Mouse (Mus musculus): Measurements from ENCODE around the gene Mettl7a2. TPM values are rescaled to one million over a fixed set of nuclear protein-coding genes. Genes with fewer than 3 reads are reported as not detected.
A peak's percentile ranks its signal among the peaks of the same experiment; 100 is the strongest.
"Not testable (repeated sequence)": the region's sequence is repeated elsewhere in the genome, so short reads cannot be mapped to it uniquely, and the experiment has no call there.

Mettl7a2 gene
- polyA plus RNA-seq, 1 experiment from 2014 or later: not detected

DNA sequence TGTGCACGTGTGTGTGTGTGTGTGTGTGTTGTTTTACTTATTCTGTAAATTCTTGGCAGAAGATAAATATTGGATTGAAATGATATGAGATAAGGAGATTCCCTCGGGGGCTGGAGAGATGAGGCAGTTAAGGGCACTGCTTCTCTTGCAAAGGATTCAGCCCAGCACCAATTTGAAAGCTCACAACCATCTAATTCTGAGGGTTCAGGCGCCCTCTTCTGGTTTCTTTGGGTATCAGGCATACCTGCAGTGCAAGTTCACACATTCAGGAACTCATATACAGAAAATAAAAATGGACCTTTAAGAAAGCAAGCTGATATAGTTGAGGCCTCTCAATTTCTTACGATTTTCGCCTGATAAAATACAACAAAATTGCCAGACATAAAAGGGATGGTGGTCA is 22.1 kb downstream of the Mettl7a2 start:
- Histone ChIP-seq H3K4me3 (ENCODE audit: low read depth, low read length) (no peak overlapping the region), H3K36me3 (ENCODE audit: control insufficient read depth, insufficient read depth) (no peaks in the 10 kb centered on the region), H3K27ac (ENCODE audit: low read depth, low read length) (no peak overlapping the region), H3K4me2 (replicated peaks; ENCODE audit: low read depth) (no peak overlapping the region), H3K27me3 (replicated peaks; ENCODE audit: control insufficient read depth, insufficient read depth, low read length) (0 out of 2 replicates have a peak, but pooled peaks cover under 1% of the 10 kb centered on the region), H3K4me1 (replicated peaks; ENCODE audit: control insufficient read depth, insufficient read depth, low read length) (no peaks in the 10 kb centered on the region), H3K9ac (ENCODE audit: low read depth, low read length) (no peak overlapping the region), H3K9me3 (ENCODE audit: control insufficient read depth) (no peaks in the 10 kb centered on the region; the same call in 1 of the 2 replicates)
- WGBS: 33% methylated on average over 5 of the region's 5 CpGs
- TF ChIP-seq CTCF (IDR thresholded peaks at IDR 0.05; ENCODE audit: low read depth): peak; percentile 80
- ATAC-seq: no peak

DNA sequence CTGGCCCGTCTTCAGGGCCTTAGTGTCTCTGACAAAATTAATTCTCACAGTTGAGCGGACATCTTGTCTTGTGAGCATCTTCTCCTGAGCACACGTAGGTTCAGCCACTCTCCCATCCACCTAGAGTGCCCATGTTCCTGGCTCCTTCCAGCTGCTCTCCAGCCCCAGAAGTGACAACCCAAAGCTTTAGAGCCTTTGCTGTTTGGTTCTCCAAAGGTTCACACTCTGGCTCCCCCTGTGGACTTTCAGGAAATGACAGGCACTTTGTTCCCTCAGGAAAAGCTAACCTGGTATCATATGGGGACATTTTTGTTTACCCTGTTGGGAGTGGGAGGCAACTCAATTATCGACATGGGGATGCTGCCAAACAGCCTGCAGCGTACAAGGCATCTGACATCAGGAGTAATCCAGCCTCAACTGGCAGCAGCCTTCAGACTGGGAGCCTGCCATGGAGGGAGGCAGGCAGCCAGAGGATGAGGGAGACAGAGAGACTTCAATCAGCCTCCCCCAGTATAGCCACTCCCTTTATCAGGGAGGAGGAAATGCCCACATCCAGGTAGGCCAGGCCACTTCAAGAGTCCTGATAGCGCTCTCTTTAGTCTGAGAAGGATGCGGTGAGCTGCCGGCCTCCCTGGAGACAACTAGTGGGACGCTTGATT is 25.0 kb downstream of the Mettl7a2 start:
- not testable (repeated sequence) for H3K4me2 ChIP-seq (replicated peaks; ENCODE audit: low read depth); H3K9me3 ChIP-seq (ENCODE audit: control insufficient read depth); H3K9ac ChIP-seq (ENCODE audit: low read depth, low read length); H3K36me3 ChIP-seq (ENCODE audit: control insufficient read depth, insufficient read depth); ATAC-seq; H3K27ac ChIP-seq (ENCODE audit: low read depth, low read length); H3K27me3 ChIP-seq (replicated peaks; ENCODE audit: control insufficient read depth, insufficient read depth, low read length); H3K4me1 ChIP-seq (replicated peaks; ENCODE audit: control insufficient read depth, insufficient read depth, low read length); H3K4me3 ChIP-seq (ENCODE audit: low read depth, low read length)
- TF ChIP-seq CTCF (IDR thresholded peaks at IDR 0.05; ENCODE audit: low read depth): peak; percentile 41
- WGBS: 22% methylated on average over 3 of the region's 9 CpGs

DNA sequence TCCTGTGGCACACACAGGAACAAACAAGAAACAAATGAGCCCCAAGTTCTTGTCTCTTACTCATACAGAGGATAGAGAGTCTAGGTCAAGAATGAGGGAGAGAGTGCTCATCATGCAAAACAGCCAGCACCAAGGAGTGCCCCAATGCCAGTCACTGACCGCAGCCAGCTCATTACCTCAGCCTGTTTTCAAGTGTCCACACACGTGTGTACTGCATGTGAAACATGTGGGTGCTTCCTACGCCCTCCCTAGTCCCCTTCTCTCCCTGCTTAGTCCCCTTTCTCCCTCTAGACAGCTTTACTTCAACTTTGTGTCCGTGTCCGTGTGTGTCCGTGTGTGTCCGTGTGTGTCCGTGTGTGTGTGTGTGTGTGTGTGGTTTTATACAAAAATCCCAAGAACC is 26.7 kb downstream of the Mettl7a2 start:
- Histone ChIP-seq H3K9ac (ENCODE audit: low read depth, low read length) (no peak overlapping the region), H3K9me3 (ENCODE audit: control insufficient read depth) (no peaks in the 10 kb centered on the region), H3K4me3 (ENCODE audit: low read depth, low read length) (no peak overlapping the region), H3K27me3 (replicated peaks; ENCODE audit: control insufficient read depth, insufficient read depth, low read length) (no peaks in the 10 kb centered on the region), H3K36me3 (ENCODE audit: control insufficient read depth, insufficient read depth) (no peaks in the 10 kb centered on the region), H3K4me2 (replicated peaks; ENCODE audit: low read depth) (no peak overlapping the region), H3K4me1 (replicated peaks; ENCODE audit: control insufficient read depth, insufficient read depth, low read length) (no peaks in the 10 kb centered on the region), H3K27ac (ENCODE audit: low read depth, low read length) (no peak overlapping the region)
- 83% methylated on average over 8 of the region's 8 CpGs for WGBS
- no peak for TF ChIP-seq CTCF (IDR thresholded peaks at IDR 0.05; ENCODE audit: low read depth)
- ATAC-seq: no peak

DNA sequence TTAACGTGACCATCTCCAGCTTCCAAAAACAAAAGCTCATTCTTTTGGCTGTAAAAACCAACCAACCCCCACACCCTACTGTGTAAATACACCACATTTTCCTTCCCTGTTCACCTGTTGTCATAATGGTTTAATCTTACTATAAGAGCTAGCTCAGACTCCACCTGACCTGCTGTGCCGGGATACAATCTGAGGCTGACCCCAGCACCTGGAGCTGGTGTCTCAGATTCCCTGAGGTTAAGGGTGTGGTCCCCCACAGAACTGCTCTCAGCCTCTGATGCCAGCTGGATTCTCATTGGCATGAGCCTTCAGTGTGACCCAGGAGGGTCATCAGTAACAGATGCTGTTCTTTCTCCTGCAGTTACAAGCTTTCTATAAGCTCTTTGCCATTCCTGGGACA is 27.1 kb downstream of the Mettl7a2 start:
- Histone ChIP-seq H3K36me3 (ENCODE audit: control insufficient read depth, insufficient read depth) (no peaks in the 10 kb centered on the region), H3K27ac (ENCODE audit: low read depth, low read length) (no peak overlapping the region), H3K9ac (ENCODE audit: low read depth, low read length) (no peak overlapping the region), H3K4me1 (replicated peaks; ENCODE audit: control insufficient read depth, insufficient read depth, low read length) (no peaks in the 10 kb centered on the region), H3K9me3 (ENCODE audit: control insufficient read depth) (no peaks in the 10 kb centered on the region), H3K4me3 (ENCODE audit: low read depth, low read length) (no peak overlapping the region), H3K4me2 (replicated peaks; ENCODE audit: low read depth) (no peak overlapping the region), H3K27me3 (replicated peaks; ENCODE audit: control insufficient read depth, insufficient read depth, low read length) (no peaks in the 10 kb centered on the region)
- WGBS: 39% methylated on average over 2 of the region's 2 CpGs
- ATAC-seq: peak; percentile 48
- TF ChIP-seq CTCF (IDR thresholded peaks at IDR 0.05; ENCODE audit: low read depth): no peak

DNA sequence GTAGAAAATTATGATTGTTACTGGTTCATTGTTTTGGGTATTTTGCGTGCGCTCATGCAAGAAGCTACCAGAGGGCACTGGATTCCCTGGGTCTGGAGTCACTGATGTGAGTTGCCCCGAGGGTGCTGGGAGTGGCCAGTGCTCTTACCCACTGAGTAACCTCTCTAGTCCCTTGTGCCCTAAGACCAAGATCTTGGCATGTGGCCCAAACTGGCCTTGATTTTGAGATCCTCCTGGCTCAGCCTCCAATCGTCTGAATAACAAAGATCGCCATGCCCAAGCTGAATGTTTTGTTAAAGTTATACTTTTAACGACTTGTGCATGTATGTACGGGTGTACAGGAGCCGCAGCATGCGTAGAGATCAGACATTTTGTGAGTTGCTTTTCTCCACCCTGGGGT is 32.7 kb downstream of the Mettl7a2 start:
- no peak for ATAC-seq
- TF ChIP-seq CTCF (IDR thresholded peaks at IDR 0.05; ENCODE audit: low read depth): no peak
- no peaks in the 10 kb centered on the region for H3K36me3 ChIP-seq (ENCODE audit: control insufficient read depth, insufficient read depth)
- no peaks in the 10 kb centered on the region for H3K9me3 ChIP-seq (ENCODE audit: control insufficient read depth)
- H3K27ac ChIP-seq (ENCODE audit: low read depth, low read length): no peak overlapping the region
- H3K9ac ChIP-seq (ENCODE audit: low read depth, low read length): no peak overlapping the region
- H3K4me3 ChIP-seq (ENCODE audit: low read depth, low read length): no peak overlapping the region
- no peak overlapping the region for H3K4me2 ChIP-seq (replicated peaks; ENCODE audit: low read depth)
- 91% methylated on average over 9 of the region's 9 CpGs for WGBS
- H3K27me3 ChIP-seq (replicated peaks; ENCODE audit: control insufficient read depth, insufficient read depth, low read length): no peaks in the 10 kb centered on the region
- no peaks in the 10 kb centered on the region for H3K4me1 ChIP-seq (replicated peaks; ENCODE audit: control insufficient read depth, insufficient read depth, low read length)

DNA sequence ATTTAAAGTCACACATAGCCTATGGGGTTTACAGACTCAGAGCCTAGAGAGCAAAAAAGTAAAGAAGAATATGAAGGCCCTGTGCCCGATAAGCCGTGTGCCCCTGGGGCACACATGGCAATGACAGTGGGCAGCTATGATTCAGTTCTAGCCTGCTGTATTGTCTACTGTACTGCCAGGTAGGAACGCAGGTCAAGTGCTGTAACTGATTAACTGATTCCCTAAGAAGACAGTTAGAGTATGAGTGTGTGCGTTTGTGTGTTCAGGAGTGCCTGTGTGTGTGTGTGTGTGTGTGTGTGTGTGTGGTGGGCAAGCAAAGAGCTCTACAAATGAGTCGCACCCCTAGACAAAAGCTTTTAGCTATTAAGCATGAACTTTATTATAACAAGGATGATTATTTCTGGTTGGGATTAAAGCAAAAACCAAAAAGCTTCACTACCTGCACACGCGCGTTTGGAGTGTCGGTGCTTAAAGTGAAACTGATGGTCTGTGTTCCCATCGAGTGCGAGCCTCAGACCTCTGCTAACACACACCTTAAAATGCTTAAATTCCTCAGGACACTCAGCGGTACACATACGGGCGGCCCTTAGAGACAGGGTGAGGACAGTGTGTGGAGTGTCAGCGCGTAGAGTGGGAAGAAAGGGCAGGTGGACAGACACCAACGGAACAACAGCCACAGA is 34.7 kb downstream of the Mettl7a2 start:
- Histone ChIP-seq H3K27me3 (replicated peaks; ENCODE audit: control insufficient read depth, insufficient read depth, low read length) (no peaks in the 10 kb centered on the region), H3K4me3 (ENCODE audit: low read depth, low read length) (no peak overlapping the region), H3K4me2 (replicated peaks; ENCODE audit: low read depth) (no peak overlapping the region), H3K9ac (ENCODE audit: low read depth, low read length) (no peak overlapping the region), H3K27ac (ENCODE audit: low read depth, low read length) (no peak overlapping the region), H3K36me3 (ENCODE audit: control insufficient read depth, insufficient read depth) (no peaks in the 10 kb centered on the region), H3K4me1 (replicated peaks; ENCODE audit: control insufficient read depth, insufficient read depth, low read length) (no peaks in the 10 kb centered on the region), H3K9me3 (ENCODE audit: control insufficient read depth) (no peaks in the 10 kb centered on the region)
- TF ChIP-seq CTCF (IDR thresholded peaks at IDR 0.05; ENCODE audit: low read depth): no peak
- no peak for ATAC-seq
- 77% methylated on average over 17 of the region's 17 CpGs for WGBS
